In genomic region chr2:58289759-58290431, GRCm38 (mm10) we compare ENCODE assay signal across 12 mouse cellular contexts.
DNase-seq lines count a peak whose midpoint lies in the region; ATAC-seq and TF ChIP-seq lines count a peak whose summit lies in the region.
"Had no signal": no experiment of that assay in that cellular context is flagged by ENCODE, and none has a peak within 500 bp of the region (broad histone marks: within the 10 kb centered on the region; RNA-seq: fewer than 3 reads in every experiment).

No protein-coding gene starts in this region.

- H3K27ac ChIP-seq in forebrain, embryonic 13.5 days, result no peak overlapping the region
- no peak overlapping the region for H3K27ac ChIP-seq in forebrain, embryonic 15.5 days (replicated peaks)
- H3K27ac ChIP-seq in midbrain, embryonic 12.5 days (replicated peaks), result no peak overlapping the region
- no peak overlapping the region for H3K27ac ChIP-seq in midbrain, embryonic 10.5 days (replicated peaks)
- H3K27ac ChIP-seq in stomach, postnatal 0 days (replicated peaks), result no peak overlapping the region
- H3K27ac ChIP-seq: gastrocnemius, adult 2 months had no signal

- intact Hi-C loops in left cerebral cortex, postnatal 4 days (cut with DNase I), result no loop called here

- peak overlapping the region; percentile 3; the same call in 1 of the 2 replicates for H3K4me2 ChIP-seq in forebrain, embryonic 13.5 days
- no peak overlapping the region for H3K4me2 ChIP-seq in forebrain, embryonic 15.5 days (replicated peaks)
- H3K4me2 ChIP-seq in midbrain, embryonic 12.5 days (replicated peaks), result no peak overlapping the region
- H3K4me2 ChIP-seq in stomach, postnatal 0 days (replicated peaks; ENCODE audit: low read depth), result peak overlapping the region; percentile 3; the same call in 1 of the 2 replicates

- no peaks in the 10 kb centered on the region for H3K27me3 ChIP-seq in forebrain, embryonic 13.5 days
- no peaks in the 10 kb centered on the region for H3K27me3 ChIP-seq in forebrain, embryonic 15.5 days
- H3K27me3 ChIP-seq in midbrain, embryonic 12.5 days, result no peaks in the 10 kb centered on the region; the same call in 1 of the 2 replicates
- no peaks in the 10 kb centered on the region; the same call in 1 of the 2 replicates for H3K27me3 ChIP-seq in midbrain, embryonic 10.5 days (ENCODE audit: low read depth, poor library complexity, severe bottlenecking)
- no peaks in the 10 kb centered on the region for H3K27me3 ChIP-seq in stomach, postnatal 0 days (ENCODE audit: control insufficient read depth, insufficient read depth, low read length)

- WGBS in forebrain, embryonic 13.5 days, result 4% methylated on average over 9 of the region's 9 CpGs
- WGBS in forebrain, embryonic 15.5 days, result 6% methylated on average over 9 of the region's 9 CpGs
- 17% methylated on average over 9 of the region's 9 CpGs for WGBS in midbrain, embryonic 12.5 days
- 46% methylated on average over 9 of the region's 9 CpGs for WGBS in midbrain, embryonic 10.5 days
- WGBS in stomach, postnatal 0 days, result 17% methylated on average over 9 of the region's 9 CpGs

- H3K9me3 ChIP-seq in forebrain, embryonic 13.5 days (replicated peaks), result no peaks in the 10 kb centered on the region
- H3K9me3 ChIP-seq in forebrain, embryonic 15.5 days, result no peaks in the 10 kb centered on the region
- no peaks in the 10 kb centered on the region for H3K9me3 ChIP-seq in midbrain, embryonic 12.5 days
- H3K9me3 ChIP-seq in midbrain, embryonic 10.5 days (replicated peaks), result no peaks in the 10 kb centered on the region
- no peaks in the 10 kb centered on the region for H3K9me3 ChIP-seq in stomach, postnatal 0 days (ENCODE audit: control insufficient read depth, low read length)

- no peak overlapping the region for H3K4me3 ChIP-seq in forebrain, embryonic 13.5 days
- H3K4me3 ChIP-seq in forebrain, embryonic 15.5 days, result no peak overlapping the region
- H3K4me3 ChIP-seq in midbrain, embryonic 12.5 days, result no peak overlapping the region
- no peak overlapping the region for H3K4me3 ChIP-seq in midbrain, embryonic 10.5 days
- H3K4me3 ChIP-seq in stomach, postnatal 0 days (ENCODE audit: low read depth, low read length), result no peak overlapping the region
- H3K4me3 ChIP-seq: gastrocnemius, adult 2 months had no signal

- TF ChIP-seq CTCF in stomach, postnatal 0 days (IDR thresholded peaks at IDR 0.05; ENCODE audit: low read depth), result no peak

- H3K9ac ChIP-seq in forebrain, embryonic 13.5 days, result no peak overlapping the region
- H3K9ac ChIP-seq in forebrain, embryonic 15.5 days (replicated peaks), result no peak overlapping the region
- no peak overlapping the region for H3K9ac ChIP-seq in midbrain, embryonic 12.5 days (replicated peaks)
- no peak overlapping the region for H3K9ac ChIP-seq in stomach, postnatal 0 days (ENCODE audit: low read length)

- ATAC-seq in forebrain, embryonic 13.5 days, result 0 out of 2 replicates have a peak, but pooled peaks have one; percentile 21
- no peak for ATAC-seq in forebrain, embryonic 15.5 days (replicated peaks)
- ATAC-seq in midbrain, embryonic 12.5 days (ENCODE audit: low FRiP score, low read depth), result peak; percentile 58; the same call in 1 of the 2 replicates
- peak; percentile 33; the same call in 1 of the 2 replicates for ATAC-seq in granulocyte monocyte progenitor cell, adult 5-6 weeks (replicated peaks; ENCODE audit: poor library complexity, severe bottlenecking)
- no peak for ATAC-seq in stomach, postnatal 0 days (ENCODE audit: low FRiP score, low TSS enrichment)

- H3K4me1 ChIP-seq in forebrain, embryonic 13.5 days, result peaks cover 11% of the 10 kb centered on the region
- H3K4me1 ChIP-seq in forebrain, embryonic 15.5 days, result peaks cover 6% of the 10 kb centered on the region; the same call in 1 of the 2 replicates
- H3K4me1 ChIP-seq in midbrain, embryonic 12.5 days, result peaks cover 10% of the 10 kb centered on the region
- peaks cover 12% of the 10 kb centered on the region for H3K4me1 ChIP-seq in midbrain, embryonic 10.5 days
- H3K4me1 ChIP-seq in stomach, postnatal 0 days (replicated peaks; ENCODE audit: control insufficient read depth, insufficient read depth), result no peaks in the 10 kb centered on the region

- no peaks in the 10 kb centered on the region for H3K36me3 ChIP-seq in forebrain, embryonic 13.5 days (ENCODE audit: poor library complexity, severe bottlenecking)
- no peaks in the 10 kb centered on the region for H3K36me3 ChIP-seq in forebrain, embryonic 15.5 days
- H3K36me3 ChIP-seq in midbrain, embryonic 12.5 days, result no peaks in the 10 kb centered on the region
- no peaks in the 10 kb centered on the region for H3K36me3 ChIP-seq in midbrain, embryonic 10.5 days
- H3K36me3 ChIP-seq in stomach, postnatal 0 days (ENCODE audit: control insufficient read depth, insufficient read depth, low read length), result no peaks in the 10 kb centered on the region

- DNase-seq in midbrain, embryonic 10.5 days (ENCODE audit: low spot score), result no peak
- DNase-seq in stomach, postnatal 0 days (ENCODE audit: low spot score), result no peak
- DNase-seq in left cerebral cortex, postnatal 4 days, result no peak
- DNase-seq: cerebellum, adult 9-11 months; gastrocnemius, adult 2 months; heart, postnatal 14 days; kidney, adult 2 months; lung, adult 18-20 months had no signal

- TF ChIP-seq EP300 in stomach, postnatal 0 days (optimal IDR thresholded peaks at IDR 0.05), result no peak

Comparison
In these comparisons a context has a peak if more than half of its experiments do, and no peak if none do; other contexts are left out.
1. ATAC-seq: peak in forebrain, embryonic 13.5 days (single experiment), midbrain, embryonic 12.5 days (single experiment) and granulocyte monocyte progenitor cell, adult 5-6 weeks (single experiment); none in forebrain, embryonic 15.5 days (single experiment) and stomach, postnatal 0 days (single experiment).
2. H3K4me2 ChIP-seq: peak in forebrain, embryonic 13.5 days (single experiment) and stomach, postnatal 0 days (single experiment); none in forebrain, embryonic 15.5 days (single experiment) and midbrain, embryonic 12.5 days (single experiment).